Mouse (Mus musculus): ENCODE measurements around the gene Mta3. TPM values are rescaled to one million over a fixed set of nuclear protein-coding genes. Genes with fewer than 3 reads are reported as not detected.

The Mta3 gene
- polyA plus RNA-seq, 1 experiment from 2014 or later: 32.6 TPM

- no peak overlapping the region for H3K4me3 ChIP-seq
- 73% methylated on average over 8 of the region's 8 CpGs for WGBS
- H3K9me3 ChIP-seq (replicated peaks): no peaks in the 10 kb centered on the region
- no peak for DNase-seq (ENCODE audit: low spot score)
- H3K4me1 ChIP-seq: peaks cover 7% of the 10 kb centered on the region
- H3K36me3 ChIP-seq: no peaks in the 10 kb centered on the region
- H3K27ac ChIP-seq (replicated peaks): no peak overlapping the region
- no peaks in the 10 kb centered on the region for H3K27me3 ChIP-seq (ENCODE audit: low read depth, poor library complexity, severe bottlenecking)
These were observed 66.7 kb downstream of the Mta3 start for GRCm38 (mm10) chr17:83772711-83773110.

- no peak for DNase-seq (ENCODE audit: low spot score)
- peaks cover 7% of the 10 kb centered on the region for H3K4me1 ChIP-seq
- no peak overlapping the region for H3K27ac ChIP-seq (replicated peaks)
- no peak overlapping the region for H3K4me3 ChIP-seq
- H3K27me3 ChIP-seq (ENCODE audit: low read depth, poor library complexity, severe bottlenecking): no peaks in the 10 kb centered on the region
- H3K36me3 ChIP-seq: no peaks in the 10 kb centered on the region
- WGBS: 94% methylated on average over 7 of the region's 7 CpGs
- no peaks in the 10 kb centered on the region for H3K9me3 ChIP-seq (replicated peaks)
These were observed 71.0 kb downstream of the Mta3 start for GRCm38 (mm10) chr17:83776965-83777364.

GRCm38 (mm10) chr17:83777462-83778051, 71.6 kb downstream of the Mta3 start:
- Histone ChIP-seq H3K9me3 (replicated peaks) (no peaks in the 10 kb centered on the region), H3K4me1 (peaks cover 6% of the 10 kb centered on the region), H3K27ac (replicated peaks) (no peak overlapping the region), H3K27me3 (ENCODE audit: low read depth, poor library complexity, severe bottlenecking) (no peaks in the 10 kb centered on the region), H3K4me3 (no peak overlapping the region), H3K36me3 (no peaks in the 10 kb centered on the region)
- 91% methylated on average over 9 of the region's 9 CpGs for WGBS
- no peak for DNase-seq (ENCODE audit: low spot score)

GRCm38 (mm10) chr17:83780228-83780627, 74.3 kb downstream of the Mta3 start:
- H3K4me3 ChIP-seq: no peak overlapping the region
- no peaks in the 10 kb centered on the region for H3K27me3 ChIP-seq (ENCODE audit: low read depth, poor library complexity, severe bottlenecking)
- H3K36me3 ChIP-seq: peaks cover 6% of the 10 kb centered on the region; the same call in 1 of the 2 replicates
- 87% methylated on average over 5 of the region's 5 CpGs for WGBS
- no peaks in the 10 kb centered on the region for H3K4me1 ChIP-seq
- no peaks in the 10 kb centered on the region for H3K9me3 ChIP-seq (replicated peaks)
- no peak for DNase-seq (ENCODE audit: low spot score)
- H3K27ac ChIP-seq (replicated peaks): no peak overlapping the region

- no peak overlapping the region for H3K27ac ChIP-seq (replicated peaks)
- H3K27me3 ChIP-seq (ENCODE audit: low read depth, poor library complexity, severe bottlenecking): no peaks in the 10 kb centered on the region
- no peaks in the 10 kb centered on the region for H3K9me3 ChIP-seq (replicated peaks)
- 85% methylated on average over 5 of the region's 5 CpGs for WGBS
- peaks cover 12% of the 10 kb centered on the region; the same call in 1 of the 2 replicates for H3K36me3 ChIP-seq
- H3K4me3 ChIP-seq: no peak overlapping the region
- no peaks in the 10 kb centered on the region for H3K4me1 ChIP-seq
- DNase-seq (ENCODE audit: low spot score): no peak
These were observed 76.8 kb downstream of the Mta3 start for GRCm38 (mm10) chr17:83782740-83783139.

- WGBS: 96% methylated on average over 6 of the region's 6 CpGs
These were observed 80.5 kb downstream of the Mta3 start for GRCm38 (mm10) chr17:83786418-83786817.

GRCm38 (mm10) chr17:83790158-83790557, 84.2 kb downstream of the Mta3 start:
- DNase-seq (ENCODE audit: low spot score): no peak
- Histone ChIP-seq H3K27ac (replicated peaks) (no peak overlapping the region), H3K9me3 (replicated peaks) (no peaks in the 10 kb centered on the region), H3K27me3 (ENCODE audit: low read depth, poor library complexity, severe bottlenecking) (no peaks in the 10 kb centered on the region), H3K4me3 (no peak overlapping the region), H3K4me1 (no peaks in the 10 kb centered on the region), H3K36me3 (0 out of 2 replicates have a peak, but pooled peaks cover 10% of the 10 kb centered on the region)
- 88% methylated on average over 5 of the region's 5 CpGs for WGBS

More at GRCm38 (mm10) chr17:83786418-83786817, 80.5 kb downstream of the Mta3 start:
- Histone ChIP-seq H3K9me3 (replicated peaks) (no peaks in the 10 kb centered on the region), H3K27me3 (ENCODE audit: low read depth, poor library complexity, severe bottlenecking) (no peaks in the 10 kb centered on the region), H3K4me1 (no peaks in the 10 kb centered on the region), H3K4me3 (no peak overlapping the region), H3K27ac (replicated peaks) (no peak overlapping the region; the same call in 1 of the 2 replicates), H3K36me3 (peaks cover 12% of the 10 kb centered on the region; the same call in 1 of the 2 replicates)
- no peak for DNase-seq (ENCODE audit: low spot score)

GRCm38 (mm10) chr17:83792388-83792787, 86.4 kb downstream of the Mta3 start:
- no peaks in the 10 kb centered on the region for H3K4me1 ChIP-seq
- 0 out of 2 replicates have a peak, but pooled peaks cover 4% of the 10 kb centered on the region for H3K36me3 ChIP-seq
- no peak for DNase-seq (ENCODE audit: low spot score)
- no peak overlapping the region for H3K27ac ChIP-seq (replicated peaks)
- no peaks in the 10 kb centered on the region for H3K9me3 ChIP-seq (replicated peaks)
- no peaks in the 10 kb centered on the region for H3K27me3 ChIP-seq (ENCODE audit: low read depth, poor library complexity, severe bottlenecking)
- no peak overlapping the region for H3K4me3 ChIP-seq
- WGBS: 88% methylated on average over 23 of the region's 23 CpGs

- no peak for DNase-seq (ENCODE audit: low spot score)
- whole genome bisulfite sequencing: 96% methylated on average over 17 of the region's 17 CpGs
These were observed 89.2 kb downstream of the Mta3 start for GRCm38 (mm10) chr17:83795121-83795520.

GRCm38 (mm10) chr17:83799506-83800050, 93.6 kb downstream of the Mta3 start:
- H3K4me3 ChIP-seq: no peak overlapping the region
- no peaks in the 10 kb centered on the region for H3K9me3 ChIP-seq (replicated peaks)
- H3K27me3 ChIP-seq (ENCODE audit: low read depth, poor library complexity, severe bottlenecking): no peaks in the 10 kb centered on the region
- H3K36me3 ChIP-seq: 0 out of 2 replicates have a peak, but pooled peaks cover 2% of the 10 kb centered on the region
- no peak for DNase-seq (ENCODE audit: low spot score)
- no peak overlapping the region for H3K27ac ChIP-seq (replicated peaks)
- H3K4me1 ChIP-seq: peaks cover 9% of the 10 kb centered on the region
- 92% methylated on average over 11 of the region's 11 CpGs for WGBS

More at GRCm38 (mm10) chr17:83795121-83795520, 89.2 kb downstream of the Mta3 start:
- no peaks in the 10 kb centered on the region for H3K27me3 ChIP-seq (ENCODE audit: low read depth, poor library complexity, severe bottlenecking)
- no peak overlapping the region for H3K4me3 ChIP-seq
- H3K9me3 ChIP-seq (replicated peaks): no peaks in the 10 kb centered on the region
- no peak overlapping the region for H3K27ac ChIP-seq (replicated peaks)
- 0 out of 2 replicates have a peak, but pooled peaks cover 4% of the 10 kb centered on the region for H3K36me3 ChIP-seq
- H3K4me1 ChIP-seq: no peaks in the 10 kb centered on the region

GRCm38 (mm10) chr17:83803987-83804386, 98.0 kb downstream of the Mta3 start:
- no peak overlapping the region for H3K27ac ChIP-seq (replicated peaks)
- no peak overlapping the region for H3K4me3 ChIP-seq
- 0 out of 2 replicates have a peak, but pooled peaks cover 5% of the 10 kb centered on the region for H3K36me3 ChIP-seq
- DNase-seq (ENCODE audit: low spot score): no peak
- no peaks in the 10 kb centered on the region for H3K27me3 ChIP-seq (ENCODE audit: low read depth, poor library complexity, severe bottlenecking)
- 75% methylated on average over 9 of the region's 9 CpGs for WGBS
- H3K4me1 ChIP-seq: peaks cover 10% of the 10 kb centered on the region
- no peaks in the 10 kb centered on the region for H3K9me3 ChIP-seq (replicated peaks)

GRCm38 (mm10) chr17:83805078-83805477, 99.1 kb downstream of the Mta3 start:
- no peak for DNase-seq (ENCODE audit: low spot score)
- Histone ChIP-seq H3K4me1 (peaks cover 10% of the 10 kb centered on the region), H3K27ac (replicated peaks) (no peak overlapping the region), H3K36me3 (0 out of 2 replicates have a peak, but pooled peaks cover 5% of the 10 kb centered on the region), H3K4me3 (no peak overlapping the region), H3K9me3 (replicated peaks) (no peaks in the 10 kb centered on the region), H3K27me3 (ENCODE audit: low read depth, poor library complexity, severe bottlenecking) (no peaks in the 10 kb centered on the region)
- WGBS: 96% methylated on average over 9 of the region's 9 CpGs

- DNase-seq (ENCODE audit: low spot score): no peak
- 82% methylated on average over 7 of the region's 7 CpGs for WGBS
- Histone ChIP-seq H3K9me3 (replicated peaks) (no peaks in the 10 kb centered on the region), H3K4me3 (no peak overlapping the region), H3K4me1 (peaks cover 10% of the 10 kb centered on the region), H3K36me3 (0 out of 2 replicates have a peak, but pooled peaks cover 5% of the 10 kb centered on the region), H3K27ac (replicated peaks) (no peak overlapping the region), H3K27me3 (ENCODE audit: low read depth, poor library complexity, severe bottlenecking) (no peaks in the 10 kb centered on the region)
These were observed 101.4 kb downstream of the Mta3 start for GRCm38 (mm10) chr17:83807345-83807744.
